Mouse (Mus musculus): Measurements from ENCODE around the gene Pilrb2. TPM values are rescaled to one million over a fixed set of nuclear protein-coding genes. Genes with fewer than 3 reads are reported as not detected.

Gene Pilrb2
- polyA plus RNA-seq, 1 experiment from 2014 or later: 5.2 TPM

DNA sequence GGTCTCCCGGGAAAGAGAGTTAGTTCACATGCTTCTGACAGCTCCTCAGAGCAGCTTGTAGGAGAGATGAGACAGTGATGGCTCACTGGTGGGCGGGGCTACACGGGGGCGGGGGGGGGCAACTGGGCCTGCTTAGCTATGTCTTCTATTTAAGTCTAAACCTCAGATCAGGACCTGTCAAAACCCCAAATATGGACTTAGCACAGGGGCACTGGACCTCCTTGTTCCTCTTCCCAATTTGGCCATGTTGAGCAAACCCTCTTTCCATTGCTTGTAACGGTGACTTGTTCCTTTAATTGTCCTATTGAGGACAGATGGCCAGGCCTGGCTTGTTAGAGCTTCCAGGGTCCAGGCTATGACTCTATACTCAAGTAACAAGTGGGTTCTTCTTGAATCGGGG is 40.1 kb downstream of the Pilrb2 start:
- no peak overlapping the region for H3K4me3 ChIP-seq (replicated peaks)
- no peak for ATAC-seq (ENCODE audit: insufficient read depth)
- H3K9me3 ChIP-seq (replicated peaks): no peaks in the 10 kb centered on the region
- peaks cover 6% of the 10 kb centered on the region; the same call in 1 of the 2 replicates for H3K4me1 ChIP-seq (replicated peaks)
- H3K27me3 ChIP-seq: no peaks in the 10 kb centered on the region
- no peak overlapping the region for H3K9ac ChIP-seq
- whole genome bisulfite sequencing (ENCODE audit: insufficient replicate concordance): 53% methylated on average over 6 of the region's 6 CpGs
- H3K4me2 ChIP-seq: no peak overlapping the region
- no peaks in the 10 kb centered on the region for H3K36me3 ChIP-seq (replicated peaks)
- H3K27ac ChIP-seq (replicated peaks): no peak overlapping the region; the same call in 1 of the 2 replicates

DNA sequence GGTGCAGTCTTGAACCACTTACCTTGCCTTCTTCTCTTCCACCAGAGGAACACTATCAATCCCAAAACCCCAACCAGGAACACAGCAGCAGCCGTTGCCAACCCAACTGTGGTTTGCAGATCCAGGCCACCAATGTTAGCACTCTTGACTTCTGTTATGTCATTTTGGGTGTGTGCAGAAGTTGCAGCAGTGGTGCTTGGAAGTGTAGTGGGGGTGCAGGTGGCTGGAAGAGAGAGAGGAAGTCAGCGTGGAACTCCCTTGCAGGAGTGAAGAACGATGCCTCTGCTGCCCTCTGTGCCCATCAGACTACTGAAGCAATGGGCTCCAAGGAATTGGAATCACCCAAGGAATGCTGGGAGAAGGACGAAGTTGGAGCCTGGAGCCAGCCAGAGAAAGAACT is 40.5 kb downstream of the Pilrb2 start:
- Histone ChIP-seq H3K27me3 (no peaks in the 10 kb centered on the region), H3K27ac (replicated peaks) (peak overlapping the region; percentile 38; the same call in 1 of the 2 replicates), H3K4me3 (replicated peaks) (no peak overlapping the region), H3K4me1 (replicated peaks) (peaks cover 6% of the 10 kb centered on the region; the same call in 1 of the 2 replicates), H3K9me3 (replicated peaks) (no peaks in the 10 kb centered on the region), H3K36me3 (replicated peaks) (no peaks in the 10 kb centered on the region), H3K9ac (no peak overlapping the region), H3K4me2 (peak overlapping the region; percentile 1; the same call in 1 of the 2 replicates)
- no peak for ATAC-seq (ENCODE audit: insufficient read depth)
- 38% methylated on average over 4 of the region's 4 CpGs for WGBS (ENCODE audit: insufficient replicate concordance)

DNA sequence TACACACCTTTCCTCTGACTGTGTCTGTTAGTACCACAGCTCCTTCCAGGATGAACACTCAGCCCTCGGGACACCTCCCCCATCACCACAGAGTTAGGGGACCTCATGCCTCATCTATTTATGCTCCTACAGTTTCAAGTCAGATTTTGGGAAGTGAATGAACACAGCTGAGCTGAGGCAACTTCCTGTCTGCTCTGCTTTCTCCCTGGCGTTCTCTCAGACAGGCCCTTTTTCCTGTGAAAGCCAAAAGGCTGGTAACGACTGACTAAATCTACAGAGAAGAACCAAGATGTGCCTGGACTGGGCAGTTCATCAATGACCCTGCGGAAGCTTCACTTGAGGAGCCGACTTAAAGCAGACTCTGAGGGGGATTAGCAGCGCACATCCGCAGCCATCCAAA is 41.4 kb downstream of the Pilrb2 start:
- ATAC-seq (ENCODE audit: insufficient read depth): no peak
- no peaks in the 10 kb centered on the region for H3K36me3 ChIP-seq (replicated peaks)
- no peak overlapping the region for H3K4me3 ChIP-seq (replicated peaks)
- 0 out of 2 replicates have a peak overlapping the region, but pooled peaks have one; percentile 1 for H3K4me2 ChIP-seq
- peak overlapping the region; percentile 38; the same call in 1 of the 2 replicates for H3K27ac ChIP-seq (replicated peaks)
- no peaks in the 10 kb centered on the region for H3K27me3 ChIP-seq
- no peak overlapping the region for H3K9ac ChIP-seq
- no peaks in the 10 kb centered on the region for H3K9me3 ChIP-seq (replicated peaks)
- 44% methylated on average over 7 of the region's 7 CpGs for WGBS (ENCODE audit: insufficient replicate concordance)
- H3K4me1 ChIP-seq (replicated peaks): peaks cover 8% of the 10 kb centered on the region; the same call in 1 of the 2 replicates

DNA sequence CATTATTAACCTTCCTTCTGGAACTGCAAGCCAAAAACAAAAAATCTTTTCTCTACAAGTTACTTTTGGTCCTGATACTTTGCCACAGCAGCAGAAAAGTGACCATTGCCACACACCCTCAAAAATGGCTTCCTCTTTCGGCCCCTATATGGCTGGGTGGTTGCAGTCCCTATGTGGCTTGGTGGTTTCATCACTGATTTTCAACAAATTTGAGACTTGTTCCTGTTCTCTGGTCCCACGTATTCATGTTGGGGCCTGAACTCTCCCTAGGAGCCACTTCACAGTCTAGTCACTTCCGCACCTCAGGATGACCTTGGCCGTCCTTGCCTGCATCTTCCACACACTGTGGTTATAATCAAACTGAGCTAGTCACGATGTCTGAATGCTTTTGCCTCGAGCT is 42.9 kb downstream of the Pilrb2 start:
- H3K27me3 ChIP-seq: no peaks in the 10 kb centered on the region
- H3K4me1 ChIP-seq (replicated peaks): peaks cover 8% of the 10 kb centered on the region; the same call in 1 of the 2 replicates
- H3K36me3 ChIP-seq (replicated peaks): no peaks in the 10 kb centered on the region
- ATAC-seq (ENCODE audit: insufficient read depth): peak; percentile 23; the same call in 1 of the 2 replicates
- H3K9ac ChIP-seq: no peak overlapping the region
- H3K4me3 ChIP-seq (replicated peaks): no peak overlapping the region
- H3K27ac ChIP-seq (replicated peaks): no peak overlapping the region
- no peaks in the 10 kb centered on the region for H3K9me3 ChIP-seq (replicated peaks)
- WGBS (ENCODE audit: insufficient replicate concordance): 41% methylated on average over 6 of the region's 6 CpGs
- H3K4me2 ChIP-seq: no peak overlapping the region

DNA sequence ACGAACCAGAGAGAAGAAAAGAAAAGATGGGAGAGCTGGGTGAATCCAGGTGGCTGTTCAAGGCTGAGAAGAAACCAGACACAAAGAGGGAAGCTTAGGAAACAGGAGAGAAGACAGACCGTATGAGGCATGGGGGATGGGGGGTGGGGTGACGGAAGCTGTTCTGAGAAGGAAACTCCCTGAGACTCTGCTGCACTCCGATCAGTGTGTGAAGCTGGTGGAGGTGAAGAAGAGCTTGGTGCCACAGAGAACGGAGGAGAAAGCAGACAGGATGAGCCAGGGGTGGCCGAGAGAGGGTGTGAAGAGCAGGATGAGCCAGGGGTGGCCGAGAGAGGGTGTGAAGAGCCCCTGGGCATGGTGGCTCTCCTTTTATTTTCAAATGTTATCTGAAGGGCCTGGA is 45.2 kb downstream of the Pilrb2 start:
- Histone ChIP-seq H3K27me3 (no peaks in the 10 kb centered on the region), H3K9me3 (replicated peaks) (no peaks in the 10 kb centered on the region), H3K4me3 (replicated peaks) (no peak overlapping the region), H3K27ac (replicated peaks) (no peak overlapping the region), H3K9ac (no peak overlapping the region), H3K4me1 (replicated peaks) (peaks cover 8% of the 10 kb centered on the region; the same call in 1 of the 2 replicates), H3K4me2 (no peak overlapping the region), H3K36me3 (replicated peaks) (no peaks in the 10 kb centered on the region)
- no peak for ATAC-seq (ENCODE audit: insufficient read depth)
- 24% methylated on average over 7 of the region's 7 CpGs for WGBS (ENCODE audit: insufficient replicate concordance)

DNA sequence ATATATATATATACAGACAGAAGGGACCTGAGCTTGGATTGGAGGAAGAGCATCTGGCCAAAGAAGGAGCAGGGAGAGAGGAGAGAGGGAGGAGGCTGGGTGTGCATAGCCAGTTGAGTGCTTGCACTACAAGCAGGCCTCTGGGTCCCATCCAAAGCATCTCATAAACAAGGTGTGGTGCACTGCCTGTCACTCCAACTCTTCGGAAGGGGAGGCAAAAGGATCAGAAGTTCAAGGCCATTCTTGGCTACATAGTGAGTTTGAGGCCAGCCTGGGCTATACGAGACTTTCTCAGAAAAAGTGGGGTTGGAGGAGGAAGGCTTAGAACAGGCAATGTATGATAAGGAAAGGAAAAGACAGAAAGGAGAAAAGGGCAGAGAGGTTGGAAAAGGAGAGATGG is 45.6 kb downstream of the Pilrb2 start:
- Histone ChIP-seq H3K36me3 (replicated peaks) (no peaks in the 10 kb centered on the region), H3K9ac (no peak overlapping the region), H3K4me2 (no peak overlapping the region), H3K9me3 (replicated peaks) (no peaks in the 10 kb centered on the region), H3K4me1 (replicated peaks) (peaks cover 7% of the 10 kb centered on the region; the same call in 1 of the 2 replicates), H3K4me3 (replicated peaks) (no peak overlapping the region), H3K27me3 (no peaks in the 10 kb centered on the region), H3K27ac (replicated peaks) (no peak overlapping the region)
- WGBS (ENCODE audit: insufficient replicate concordance): 45% methylated on average over 2 of the region's 2 CpGs
- no peak for ATAC-seq (ENCODE audit: insufficient read depth)

DNA sequence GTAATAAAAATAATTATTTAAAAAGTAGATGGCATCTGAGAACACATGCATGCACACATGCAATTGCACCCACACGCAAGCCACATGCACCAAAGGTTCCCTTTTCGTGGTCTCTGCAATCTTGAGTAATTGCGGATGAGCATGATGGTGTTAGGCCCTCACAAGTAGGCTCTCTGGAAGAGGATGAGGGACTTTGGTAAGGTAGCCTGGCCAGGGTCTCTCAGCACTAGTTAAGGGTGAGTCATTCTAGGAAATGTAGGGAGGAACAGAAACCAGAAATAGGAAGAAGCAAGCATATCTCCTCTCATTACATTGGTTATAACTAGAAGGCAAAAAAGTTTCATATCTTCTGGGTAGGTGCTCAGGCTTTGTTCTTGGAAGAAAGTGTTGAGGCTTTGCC is 46.6 kb downstream of the Pilrb2 start:
- H3K27ac ChIP-seq (replicated peaks): no peak overlapping the region
- no peak overlapping the region for H3K9ac ChIP-seq
- H3K4me3 ChIP-seq (replicated peaks): no peak overlapping the region
- peaks cover 2% of the 10 kb centered on the region; the same call in 1 of the 2 replicates for H3K4me1 ChIP-seq (replicated peaks)
- H3K4me2 ChIP-seq: no peak overlapping the region
- H3K36me3 ChIP-seq (replicated peaks): no peaks in the 10 kb centered on the region
- H3K9me3 ChIP-seq (replicated peaks): no peaks in the 10 kb centered on the region
- no peak for ATAC-seq (ENCODE audit: insufficient read depth)
- WGBS (ENCODE audit: insufficient replicate concordance): 59% methylated on average over 3 of the region's 3 CpGs
- no peaks in the 10 kb centered on the region for H3K27me3 ChIP-seq

DNA sequence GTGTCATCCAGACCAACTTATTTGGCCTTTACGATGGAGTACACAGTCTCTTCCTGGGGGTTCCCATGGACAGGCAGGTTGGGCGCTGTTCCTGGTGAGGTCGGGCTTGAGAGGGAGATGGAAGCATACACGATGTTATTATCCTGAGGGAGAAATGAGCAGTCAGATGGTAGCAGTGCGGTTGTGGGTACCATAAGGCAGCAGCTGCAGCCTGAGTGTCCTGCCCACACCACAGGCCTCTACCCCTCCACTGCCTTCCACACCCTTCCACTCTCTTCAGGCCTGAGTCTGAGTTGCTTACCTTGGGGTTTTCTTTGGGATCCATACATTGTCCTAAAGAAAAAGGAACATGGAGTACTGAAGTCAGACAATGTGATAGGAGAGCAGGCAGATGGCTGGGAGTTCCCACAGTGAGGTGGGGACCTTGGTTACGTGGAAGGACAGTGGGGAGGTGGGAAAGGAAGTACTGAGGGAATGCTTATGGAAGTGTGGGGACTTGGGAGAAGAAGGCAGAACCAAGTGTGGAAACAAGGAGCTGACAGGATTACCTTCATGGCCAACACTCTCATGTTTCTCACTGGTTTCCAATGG is 48.1 kb downstream of the Pilrb2 start:
- 53% methylated on average over 6 of the region's 6 CpGs for WGBS (ENCODE audit: insufficient replicate concordance)
- Histone ChIP-seq H3K4me3 (replicated peaks) (no peak overlapping the region), H3K4me2 (no peak overlapping the region), H3K4me1 (replicated peaks) (peaks cover 2% of the 10 kb centered on the region; the same call in 1 of the 2 replicates), H3K36me3 (replicated peaks) (no peaks in the 10 kb centered on the region), H3K9me3 (replicated peaks) (no peaks in the 10 kb centered on the region), H3K27me3 (no peaks in the 10 kb centered on the region), H3K27ac (replicated peaks) (no peak overlapping the region), H3K9ac (no peak overlapping the region)
- ATAC-seq (ENCODE audit: insufficient read depth): no peak

DNA sequence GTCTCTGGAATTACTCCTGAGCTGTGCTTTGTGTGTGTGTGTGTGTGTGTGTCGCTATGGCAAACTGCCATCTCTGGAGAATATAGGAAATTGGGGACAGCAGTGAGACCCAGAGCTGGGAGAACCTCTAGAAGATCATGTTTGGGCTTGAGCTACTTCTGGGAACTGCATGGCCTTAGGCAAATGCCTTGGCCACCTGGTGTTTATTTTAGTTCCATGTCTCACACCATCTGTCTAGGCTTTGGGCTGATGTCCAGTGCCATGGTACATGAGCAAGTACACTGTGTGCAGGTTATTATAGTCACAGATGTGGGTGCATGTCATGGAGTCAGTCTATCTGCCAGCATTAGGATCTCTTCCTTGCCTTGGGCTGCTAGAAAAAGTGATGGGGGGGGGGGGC is 49.0 kb downstream of the Pilrb2 start:
- no peak for ATAC-seq (ENCODE audit: insufficient read depth)
- Histone ChIP-seq H3K36me3 (replicated peaks) (no peaks in the 10 kb centered on the region), H3K9ac (no peak overlapping the region), H3K27me3 (no peaks in the 10 kb centered on the region), H3K9me3 (replicated peaks) (no peaks in the 10 kb centered on the region), H3K4me3 (replicated peaks) (no peak overlapping the region), H3K27ac (replicated peaks) (no peak overlapping the region), H3K4me2 (no peak overlapping the region), H3K4me1 (replicated peaks) (peaks cover 2% of the 10 kb centered on the region; the same call in 1 of the 2 replicates)
- 69% methylated on average over 1 of the region's 1 CpGs for WGBS (ENCODE audit: insufficient replicate concordance)

DNA sequence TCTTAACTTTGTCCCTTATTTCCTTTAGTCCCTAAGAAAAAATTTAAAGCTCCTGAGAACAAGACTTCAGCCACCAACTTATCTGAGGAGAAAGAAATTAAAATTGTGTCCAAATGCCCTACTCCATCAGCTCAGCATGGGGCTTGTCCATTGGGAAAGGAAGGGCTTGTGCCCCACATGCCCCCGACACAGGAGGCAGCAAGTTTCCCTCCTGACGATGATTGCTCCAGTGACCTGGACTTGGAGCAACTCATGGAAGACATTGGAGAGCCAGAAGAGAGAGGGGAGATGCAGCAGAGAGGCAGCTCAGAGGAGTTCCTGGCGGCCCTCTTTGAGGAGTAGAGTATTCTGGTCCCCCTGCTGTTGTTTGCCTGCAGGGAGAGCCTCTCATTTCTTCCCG is 49.5 kb downstream of the Pilrb2 start:
- H3K4me1 ChIP-seq (replicated peaks): peaks cover 2% of the 10 kb centered on the region; the same call in 1 of the 2 replicates
- no peak overlapping the region for H3K9ac ChIP-seq
- no peaks in the 10 kb centered on the region for H3K9me3 ChIP-seq (replicated peaks)
- no peaks in the 10 kb centered on the region for H3K36me3 ChIP-seq (replicated peaks)
- H3K4me2 ChIP-seq: no peak overlapping the region
- no peak overlapping the region for H3K27ac ChIP-seq (replicated peaks)
- no peak overlapping the region for H3K4me3 ChIP-seq (replicated peaks)
- no peaks in the 10 kb centered on the region for H3K27me3 ChIP-seq
- no peak for ATAC-seq (ENCODE audit: insufficient read depth)
- 53% methylated on average over 4 of the region's 4 CpGs for WGBS (ENCODE audit: insufficient replicate concordance)

DNA sequence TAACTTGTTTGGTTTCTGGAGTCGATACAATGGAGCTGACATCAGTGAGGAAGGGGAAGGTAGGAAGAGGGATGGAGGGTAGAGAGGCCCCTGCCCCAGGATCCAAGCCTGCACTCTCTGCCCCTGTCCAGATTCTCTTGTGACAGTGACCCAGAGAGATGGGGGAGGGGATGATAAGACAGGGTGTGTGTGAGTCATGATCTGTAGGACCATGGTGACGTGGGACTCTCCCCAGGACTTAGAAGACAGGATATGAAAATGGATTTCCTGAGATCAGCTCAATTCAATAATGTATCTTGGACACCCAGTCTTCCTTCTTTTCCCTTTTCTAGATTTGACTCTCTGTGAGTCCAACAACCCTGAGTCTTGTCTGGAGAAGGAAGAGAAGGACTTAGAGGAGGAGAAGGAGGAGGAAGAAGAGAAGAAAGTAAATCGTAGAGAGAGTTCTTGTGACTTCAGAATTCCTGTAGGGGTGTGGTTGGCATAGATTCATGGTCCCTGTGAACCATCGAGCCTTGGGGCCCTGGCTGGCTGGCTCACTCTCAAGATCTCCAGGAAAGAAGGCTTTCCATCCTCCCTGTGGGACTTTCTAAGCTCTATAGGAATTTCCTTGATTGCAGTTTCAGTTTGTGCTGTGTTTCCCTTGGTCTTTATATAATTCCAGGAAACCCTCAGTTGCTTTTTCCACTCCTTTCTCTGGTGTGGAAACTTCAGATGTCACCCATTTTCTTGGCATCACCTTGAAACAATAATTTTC is 54.0 kb downstream of the Pilrb2 start:
- Histone ChIP-seq H3K36me3 (replicated peaks) (no peaks in the 10 kb centered on the region), H3K9me3 (replicated peaks) (no peaks in the 10 kb centered on the region), H3K4me1 (replicated peaks) (no peaks in the 10 kb centered on the region), H3K27ac (replicated peaks) (no peak overlapping the region), H3K27me3 (no peaks in the 10 kb centered on the region), H3K4me2 (no peak overlapping the region), H3K4me3 (replicated peaks) (no peak overlapping the region), H3K9ac (no peak overlapping the region)
- WGBS (ENCODE audit: insufficient replicate concordance): 32% methylated on average over 4 of the region's 4 CpGs
- no peak for ATAC-seq (ENCODE audit: insufficient read depth)

All from liver, embryonic 15.5 days (tissue).